In genomic region chr13:104742866-104743265, GRCm38 (mm10) we compare ENCODE assay signal across 31 mouse cellular contexts. TPM values are rescaled to one million over a fixed set of nuclear protein-coding genes. Genes with fewer than 3 reads are reported as not detected.
DNase-seq lines count a peak whose midpoint lies in the region; ATAC-seq and TF ChIP-seq lines count a peak whose summit lies in the region.
"Had no signal": no experiment of that assay in that cellular context is flagged by ENCODE, and none has a peak within 500 bp of the region (broad histone marks: within the 10 kb centered on the region; RNA-seq: fewer than 3 reads in every experiment).

No protein-coding gene starts in this region.

- no peak overlapping the region for H3K9ac ChIP-seq in ES-E14 (ENCODE audit: insufficient read depth, low read depth, low read length, poor library complexity, severe bottlenecking)
- no peak overlapping the region for H3K9ac ChIP-seq in hindbrain, embryonic 12.5 days
- H3K9ac ChIP-seq: embryonic facial prominence, embryonic 12.5 days; heart, embryonic 15.5 days; liver, embryonic 14.5 days; midbrain, embryonic 12.5 days; neural tube, embryonic 12.5 days had no signal

- in situ Hi-C loops in ES-E14 (cut with MboI; ENCODE audit: low sequenced_read_pairs in 2 of 2, unreplicated experiment in 2 of 2): no loop called here

- no peaks in the 10 kb centered on the region for H3K4me1 ChIP-seq in ES-E14 (ENCODE audit: control insufficient read depth in 2 of 2, insufficient read depth in 2 of 2, low read length in 2 of 2, poor library complexity in 1 of 2)
- no peaks in the 10 kb centered on the region for H3K4me1 ChIP-seq in hindbrain, embryonic 12.5 days
- H3K4me1 ChIP-seq: embryonic facial prominence, embryonic 12.5 days; heart, embryonic 10.5 days; heart, embryonic 15.5 days; midbrain, embryonic 12.5 days; neural tube, embryonic 12.5 days had no signal

- 79% methylated on average over 4 of the region's 4 CpGs for WGBS in hindbrain, embryonic 12.5 days

- H3K27me3 ChIP-seq in hindbrain, embryonic 12.5 days: no peaks in the 10 kb centered on the region
- H3K27me3 ChIP-seq: embryonic facial prominence, embryonic 12.5 days; heart, embryonic 15.5 days; midbrain, embryonic 12.5 days; neural tube, embryonic 12.5 days had no signal

- H3K27ac ChIP-seq in ES-E14 (ENCODE audit: insufficient read depth, low read depth, low read length, poor library complexity, severe bottlenecking): no peak overlapping the region
- no peak overlapping the region for H3K27ac ChIP-seq in hindbrain, embryonic 12.5 days
- H3K27ac ChIP-seq: embryonic facial prominence, embryonic 12.5 days; heart, embryonic 10.5 days; heart, embryonic 15.5 days; hindbrain, postnatal 0 days; liver, embryonic 14.5 days; midbrain, embryonic 12.5 days; neural tube, embryonic 12.5 days had no signal

- H3K4me2 ChIP-seq in hindbrain, embryonic 12.5 days (replicated peaks): no peak overlapping the region
- H3K4me2 ChIP-seq: embryonic facial prominence, embryonic 12.5 days; heart, embryonic 15.5 days; midbrain, embryonic 12.5 days; neural tube, embryonic 12.5 days had no signal

- no peaks in the 10 kb centered on the region for H3K9me3 ChIP-seq in ES-E14 (ENCODE audit: control insufficient read depth, insufficient read depth, low read depth, low read length)
- H3K9me3 ChIP-seq in hindbrain, embryonic 12.5 days (replicated peaks): no peaks in the 10 kb centered on the region
- H3K9me3 ChIP-seq: embryonic facial prominence, embryonic 12.5 days; heart, embryonic 10.5 days; heart, embryonic 15.5 days; midbrain, embryonic 12.5 days; neural tube, embryonic 12.5 days had no signal

- peak; percentile 83 for DNase-seq in embryo, embryonic 11.5 days (ENCODE audit: low read depth, low spot score)
- DNase-seq in embryo, embryonic 11 days: no peak
- DNase-seq in ES-E14 (ENCODE audit: low read depth, low spot score): no peak
- DNase-seq in c-Kit-positive CD71-negative TER-119-negative erythroid progenitor cells, embryonic 14.5 days (ENCODE audit: low read depth): peak; percentile 62
- DNase-seq in mesoderm, embryonic 11.5 days (ENCODE audit: low read depth, low spot score): peak; percentile 83
- DNase-seq in ovary, postnatal 36 days (ENCODE audit: low spot score): no peak
- DNase-seq: adrenal gland, adult 8-10 months; cerebellum, adult 2 months; cerebellum, postnatal 25 days; gastrocnemius, postnatal 25 days; heart, adult 11 months; kidney, adult 9 months; kidney, postnatal 10 days; layer of hippocampus, adult 9-11 months; liver; lung, adult 2 months; lung, postnatal 10 days; thymus, postnatal 14 days had no signal

- ATAC-seq in hindbrain, embryonic 12.5 days (ENCODE audit: low FRiP score): no peak
- no peak for ATAC-seq in erythroid progenitor cell, adult 5-6 weeks (replicated peaks; ENCODE audit: low FRiP score, poor library complexity, severe bottlenecking)
- ATAC-seq: activated CD4-positive, CD25-positive, alpha-beta regulatory T cell, adult 4 months; forebrain, embryonic 16.5 days; hindbrain, postnatal 0 days; intestine, postnatal 0 days had no signal

- H3K4me3 ChIP-seq in ES-E14 (ENCODE audit: insufficient read depth in 1 of 2, low read depth in 1 of 2, low read length in 2 of 2, poor library complexity in 1 of 2, severe bottlenecking in 1 of 2): no peak overlapping the region
- H3K4me3 ChIP-seq in hindbrain, embryonic 12.5 days: no peak overlapping the region
- H3K4me3 ChIP-seq: embryonic facial prominence, embryonic 12.5 days; heart, embryonic 10.5 days; heart, embryonic 15.5 days; midbrain, embryonic 12.5 days; myocyte; neural tube, embryonic 12.5 days had no signal

- H3K36me3 ChIP-seq in ES-E14 (ENCODE audit: control insufficient read depth, insufficient read depth, low read length, poor library complexity, severe bottlenecking): no peaks in the 10 kb centered on the region; the same call in 1 of the 2 replicates
- H3K36me3 ChIP-seq in hindbrain, embryonic 12.5 days: no peaks in the 10 kb centered on the region
- H3K36me3 ChIP-seq: embryonic facial prominence, embryonic 12.5 days; heart, embryonic 10.5 days; midbrain, embryonic 12.5 days; neural tube, embryonic 12.5 days had no signal

TF ChIP-seq in ES-E14, 5 proteins besides CTCF, POLR2A, EP300 and RAD21:
- TF ChIP-seq MAFK (IDR thresholded peaks at IDR 0.05; ENCODE audit: insufficient read depth, low read depth, low read length) (peak; percentile 94), CHD2 (IDR thresholded peaks at IDR 0.05; ENCODE audit: low read depth, low read length) (no peak)
TF ChIP-seq in ES-E14: peak in this region for 1.

RNA-seq across cellular contexts. Expression of gene Srek1ip1, which starts 49.4 kb away (rescaled TPM):
- 3.5 and 5.9 TPM in 2 replicates for total RNA-seq in ES-E14 (2012; rRNA removed)
- polyA plus RNA-seq in hindbrain, embryonic 12.5 days (2016; fragmentation: Nextera tagmentation; extraction: Ambion mirVana): 19.9 and 22.0 TPM in 2 replicates
- 11.9 and 30.2 TPM in 2 replicates for total RNA-seq in erythroid progenitor cell, adult 5-6 weeks (2015; ENCODE audit: low replicate concordance)
- 6.3 and 12.2 TPM in 2 replicates for total RNA-seq in erythroid progenitor cell, adult 5-6 weeks (2017; ENCODE audit: low replicate concordance)

Comparison
In these comparisons a context has a peak if more than half of its experiments do, and no peak if none do; other contexts are left out.
1. DNase-seq: peak in embryo, embryonic 11.5 days (single experiment), c-Kit-positive CD71-negative TER-119-negative erythroid progenitor cells, embryonic 14.5 days (single experiment) and mesoderm, embryonic 11.5 days (single experiment); none in embryo, embryonic 11 days (single experiment), ES-E14 (single experiment) and ovary, postnatal 36 days (single experiment).